Mouse (Mus musculus) megakaryocyte progenitor cell, adult 5-6 weeks (primary cell): ENCODE measurements around the gene Nid1. TPM values are rescaled to one million over a fixed set of nuclear protein-coding genes. Genes with fewer than 3 reads are reported as not detected.

Experiments
- ATAC-seq: replicated peaks from 2 replicates; pipeline ENCODE4 v1.8.0; 2016; ENCODE audit warnings: mild to moderate bottlenecking, moderate TSS enrichment, inconsistent platforms; ENCODE audit not compliant: poor library complexity
- total RNA-seq, 2 experiments: library from RNA; stranded (forward) in 1 of 2; stranded (reverse) in 1 of 2; fragments of 157-497, 149-512 nt in 1 of 2; fragments of 200-1000 nt in 1 of 2; gene quantifications; 2 replicates each; pipeline versions ENCODE4 v1.2.3 to v1.2.4; 2015 to 2017

The Nid1 gene
- total RNA-seq, 2 experiments from 2014 or later: under 0.01 TPM; not detected in 1

GRCm38 (mm10) chr13:13487851-13488250 is 50.5 kb downstream of the Nid1 start:
- no peak for ATAC-seq

- ATAC-seq: no peak
These were observed 52.5 kb downstream of the Nid1 start for GRCm38 (mm10) chr13:13489861-13490260.

GRCm38 (mm10) chr13:13492151-13492550 is 54.8 kb downstream of the Nid1 start:
- ATAC-seq: no peak

GRCm38 (mm10) chr13:13493517-13493916 is 56.2 kb downstream of the Nid1 start:
- no peak for ATAC-seq

GRCm38 (mm10) chr13:13498022-13498421 is 60.7 kb downstream of the Nid1 start:
- no peak for ATAC-seq

- no peak for ATAC-seq
These were observed 65.1 kb downstream of the Nid1 start for GRCm38 (mm10) chr13:13502406-13502805.

- ATAC-seq: no peak
These were observed 66.5 kb downstream of the Nid1 start for GRCm38 (mm10) chr13:13503695-13504386.

GRCm38 (mm10) chr13:13505063-13505462 is 67.7 kb downstream of the Nid1 start:
- ATAC-seq: no peak

GRCm38 (mm10) chr13:13506556-13506955 is 69.2 kb downstream of the Nid1 start:
- ATAC-seq: no peak

GRCm38 (mm10) chr13:13514861-13515260 is 77.5 kb downstream of the Nid1 start:
- ATAC-seq: no peak

GRCm38 (mm10) chr13:13516376-13517225 is 79.2 kb downstream of the Nid1 start:
- ATAC-seq: peak; percentile 84

- peak; percentile 70 for ATAC-seq
These were observed 80.8 kb downstream of the Nid1 start for GRCm38 (mm10) chr13:13518114-13518513.

- no peak for ATAC-seq
These were observed 83.1 kb downstream of the Nid1 start for GRCm38 (mm10) chr13:13520436-13520835.

- ATAC-seq: peak; percentile 65
These were observed 86.6 kb downstream of the Nid1 start for GRCm38 (mm10) chr13:13523625-13524584.

GRCm38 (mm10) chr13:13525205-13525604 is 87.9 kb downstream of the Nid1 start:
- no peak for ATAC-seq

GRCm38 (mm10) chr13:13525877-13526276 is 88.5 kb downstream of the Nid1 start:
- ATAC-seq: peak; percentile 62

- peak; percentile 74 for ATAC-seq
These were observed 91.8 kb downstream of the Nid1 start for GRCm38 (mm10) chr13:13529115-13529542.

- ATAC-seq: no peak
These were observed 93.6 kb downstream of the Nid1 start for GRCm38 (mm10) chr13:13530913-13531312.

GRCm38 (mm10) chr13:13531923-13532322 is 94.6 kb downstream of the Nid1 start:
- peak; percentile 56 for ATAC-seq

- no peak for ATAC-seq
These were observed 99.2 kb downstream of the Nid1 start for GRCm38 (mm10) chr13:13536555-13536954.
